Mouse (Mus musculus) ES-Bruce4 (cell line): ENCODE measurements at regions not wholly inside any gene's neighbourhood (a gene's known extent, or its start where the extent isn't known, plus 50 kb on each side); places are given as distances from the start of the nearest gene placed in this dataset.

Experiments used
- CTCF ChIP-seq: IDR thresholded peaks from one replicate; pipeline ENCODE4 v1.8.1; 2011; ENCODE audit warnings: low read depth, low read length
- EP300 ChIP-seq: IDR thresholded peaks from 2 replicates; pipeline ENCODE4 v1.6.1; 2011; ENCODE audit warnings: low read depth, low read length; ENCODE audit not compliant: insufficient read depth
- POLR2A ChIP-seq: IDR thresholded peaks from one replicate; pipeline ENCODE4 v1.8.1; 2011; ENCODE audit warnings: low read length; ENCODE audit not compliant: insufficient read depth

DNA sequence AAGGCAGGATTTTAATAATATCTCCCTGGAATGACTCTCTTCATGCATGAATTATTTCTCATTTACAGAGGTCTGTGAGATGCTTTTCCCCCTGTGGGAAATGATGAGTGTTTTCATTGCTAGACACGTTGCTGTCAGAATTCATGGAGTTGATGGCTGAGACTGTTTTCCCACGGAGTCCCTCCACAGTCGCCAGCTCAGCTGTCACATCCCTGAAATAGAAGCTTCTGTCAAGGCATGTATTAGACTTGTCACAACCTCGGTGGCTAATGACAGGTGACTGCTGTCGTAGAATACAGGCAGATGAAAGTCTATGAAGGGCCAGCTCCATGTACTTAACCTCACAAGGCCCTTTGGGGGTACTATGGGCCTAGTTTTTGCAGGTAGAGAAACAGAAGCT, 212.4 kb downstream of the Abcc12 start:
- TF ChIP-seq EP300 (no peak), CTCF (no peak), POLR2A (no peak)
